Mouse (Mus musculus) stomach, embryonic 14.5 days (tissue): ENCODE results near the gene Rere. TPM values are rescaled to one million over a fixed set of nuclear protein-coding genes. Genes with fewer than 3 reads are reported as not detected.

Experiments
- ATAC-seq: fragments of 200-750 bp; cut with Nextera tagmentation; 2 replicates; pipeline ENCODE4 v1.8.0; 2017; ENCODE audit warnings: low read depth, moderate TSS enrichment; ENCODE audit not compliant: insufficient number of reproducible peaks, insufficient read depth, low FRiP score
- H3K27ac ChIP-seq: fragments of 300-500 bp; sonication (generic); 2 replicates; pipeline ENCODE4 v1.5.1; 2014; ENCODE audit warnings: mild to moderate bottlenecking, low read length, moderate library complexity, mixed read lengths
- H3K27me3 ChIP-seq: fragments of 300-500 bp; sonication (generic); 2 replicates; pipeline ENCODE4 v1.6.1; 2014; ENCODE audit warnings: low read length, control low read depth, mixed read lengths; ENCODE audit not compliant: control insufficient read depth, insufficient read depth
- H3K36me3 ChIP-seq: fragments of 300-500 bp; sonication (generic); 2 replicates; pipeline ENCODE4 v1.6.1; 2014; ENCODE audit warnings: mild to moderate bottlenecking, control low read depth, low read length, moderate library complexity, mixed read lengths; ENCODE audit not compliant: control insufficient read depth, insufficient read depth
- H3K4me1 ChIP-seq: fragments of 300-500 bp; sonication (generic); 2 replicates; pipeline ENCODE4 v1.6.1; 2014; ENCODE audit warnings: low read length, control low read depth, mixed read lengths; ENCODE audit not compliant: control insufficient read depth, insufficient read depth
- H3K4me2 ChIP-seq: fragments of 300-500 bp; sonication (generic); replicated peaks from 2 replicates; pipeline ENCODE4 v1.6.1; 2014; ENCODE audit warnings: low read depth, low read length, control low read depth
- H3K4me3 ChIP-seq: fragments of 300-500 bp; sonication (generic); 2 replicates; pipeline ENCODE4 v1.5.1; 2014; ENCODE audit warnings: low read depth, low read length, control low read depth
- H3K9ac ChIP-seq: fragments of 300-500 bp; sonication (generic); replicated peaks from 2 replicates; pipeline ENCODE4 v1.6.1; 2014; ENCODE audit warnings: low read depth, mild to moderate bottlenecking, control low read depth, low read length, moderate library complexity, mixed read lengths
- H3K9me3 ChIP-seq: fragments of 300-500 bp; sonication (generic); 2 replicates; pipeline ENCODE4 v1.6.1; 2016; ENCODE audit warnings: low read depth, low read length, control low read depth; ENCODE audit not compliant: control insufficient read depth
- WGBS: fragments of 180-500 bp; shearing (Covaris S2); extraction: QIAGEN DNeasy Blood & Tissue Kit; methylation state at CpG from one replicate; pipeline ENCODE4 v1.1.7; 2014; 5-methylcytosine and 5-hydroxymethylcytosine counted together
- polyA plus RNA-seq: library from polyadenylated mRNA; unstranded; fragments of >200 nt; fragmentation: Nextera tagmentation; extraction: Ambion mirVana; gene quantifications from 2 replicates; pipeline ENCODE4 v1.2.1, GENCODE M21; 2014

Rere gene
- polyA plus RNA-seq, 1 experiment from 2014 or later: 41.1 TPM

GRCm38 (mm10) chr4:150653072-150653599 lies 371.7 kb downstream of the Rere start:
- Histone ChIP-seq H3K9me3 (no peaks in the 10 kb centered on the region; the same call in 1 of the 2 replicates), H3K4me2 (no peak overlapping the region), H3K9ac (no peak overlapping the region), H3K4me3 (no peak overlapping the region), H3K36me3 (no peaks in the 10 kb centered on the region), H3K4me1 (no peaks in the 10 kb centered on the region), H3K27me3 (0 out of 2 replicates have a peak, but pooled peaks cover 6% of the 10 kb centered on the region), H3K27ac (no peak overlapping the region)
- 29% methylated on average over 10 of the region's 11 CpGs for WGBS
- no peak for ATAC-seq

- Histone ChIP-seq H3K27me3 (0 out of 2 replicates have a peak, but pooled peaks cover 6% of the 10 kb centered on the region), H3K36me3 (no peaks in the 10 kb centered on the region), H3K9ac (0 out of 2 replicates have a peak overlapping the region, but pooled peaks have one; percentile 11), H3K9me3 (no peaks in the 10 kb centered on the region; the same call in 1 of the 2 replicates), H3K27ac (no peak overlapping the region), H3K4me1 (peaks cover 2% of the 10 kb centered on the region; the same call in 1 of the 2 replicates), H3K4me2 (no peak overlapping the region), H3K4me3 (no peak overlapping the region)
- ATAC-seq: peak; percentile 61; the same call in 1 of the 2 replicates
- WGBS: 5% methylated on average over 17 of the region's 17 CpGs
These were observed 374.5 kb downstream of the Rere start for GRCm38 (mm10) chr4:150655989-150656388.

- Histone ChIP-seq H3K36me3 (no peaks in the 10 kb centered on the region), H3K4me3 (no peak overlapping the region), H3K9me3 (no peaks in the 10 kb centered on the region; the same call in 1 of the 2 replicates), H3K27me3 (0 out of 2 replicates have a peak, but pooled peaks cover 6% of the 10 kb centered on the region), H3K27ac (no peak overlapping the region), H3K4me1 (peaks cover 5% of the 10 kb centered on the region; the same call in 1 of the 2 replicates), H3K9ac (no peak overlapping the region), H3K4me2 (no peak overlapping the region)
- 80% methylated on average over 6 of the region's 6 CpGs for WGBS
- no peak for ATAC-seq
These were observed 375.1 kb downstream of the Rere start for GRCm38 (mm10) chr4:150656504-150656903.

GRCm38 (mm10) chr4:150659926-150660610 lies 378.6 kb downstream of the Rere start:
- Histone ChIP-seq H3K36me3 (no peaks in the 10 kb centered on the region), H3K27ac (no peak overlapping the region), H3K27me3 (no peaks in the 10 kb centered on the region), H3K9me3 (no peaks in the 10 kb centered on the region; the same call in 1 of the 2 replicates), H3K4me2 (no peak overlapping the region), H3K9ac (no peak overlapping the region), H3K4me1 (peaks cover 5% of the 10 kb centered on the region; the same call in 1 of the 2 replicates), H3K4me3 (no peak overlapping the region)
- ATAC-seq: no peak
- WGBS: 72% methylated on average over 9 of the region's 9 CpGs

GRCm38 (mm10) chr4:150661886-150662285 lies 380.4 kb downstream of the Rere start:
- no peaks in the 10 kb centered on the region for H3K27me3 ChIP-seq
- 10% methylated on average over 13 of the region's 13 CpGs for WGBS
- ATAC-seq: no peak
- no peak overlapping the region for H3K9ac ChIP-seq
- no peak overlapping the region for H3K27ac ChIP-seq
- H3K4me3 ChIP-seq: no peak overlapping the region
- H3K4me1 ChIP-seq: peaks cover 5% of the 10 kb centered on the region; the same call in 1 of the 2 replicates
- peak overlapping the region; percentile 34 for H3K4me2 ChIP-seq
- H3K36me3 ChIP-seq: no peaks in the 10 kb centered on the region
- H3K9me3 ChIP-seq: no peaks in the 10 kb centered on the region

GRCm38 (mm10) chr4:150663192-150663591 lies 381.7 kb downstream of the Rere start:
- H3K9me3 ChIP-seq: no peaks in the 10 kb centered on the region
- H3K4me1 ChIP-seq: peaks cover 5% of the 10 kb centered on the region; the same call in 1 of the 2 replicates
- WGBS: 61% methylated on average over 12 of the region's 12 CpGs
- H3K27ac ChIP-seq: no peak overlapping the region
- no peaks in the 10 kb centered on the region for H3K27me3 ChIP-seq
- H3K4me3 ChIP-seq: no peak overlapping the region
- H3K9ac ChIP-seq: no peak overlapping the region
- ATAC-seq: no peak
- no peak overlapping the region for H3K4me2 ChIP-seq
- H3K36me3 ChIP-seq: no peaks in the 10 kb centered on the region

- H3K4me2 ChIP-seq: no peak overlapping the region
- no peak overlapping the region for H3K4me3 ChIP-seq
- no peaks in the 10 kb centered on the region for H3K9me3 ChIP-seq
- WGBS: 83% methylated on average over 7 of the region's 7 CpGs
- ATAC-seq: no peak
- H3K9ac ChIP-seq: no peak overlapping the region
- H3K27me3 ChIP-seq: no peaks in the 10 kb centered on the region
- peaks cover 5% of the 10 kb centered on the region; the same call in 1 of the 2 replicates for H3K4me1 ChIP-seq
- no peak overlapping the region for H3K27ac ChIP-seq
- no peaks in the 10 kb centered on the region for H3K36me3 ChIP-seq
These were observed 383.3 kb downstream of the Rere start for GRCm38 (mm10) chr4:150664726-150665125.

- Histone ChIP-seq H3K4me3 (no peak overlapping the region), H3K4me1 (peaks cover 5% of the 10 kb centered on the region; the same call in 1 of the 2 replicates)
- WGBS: 64% methylated on average over 10 of the region's 10 CpGs
These were observed 384.4 kb downstream of the Rere start for GRCm38 (mm10) chr4:150665806-150666205.

More at GRCm38 (mm10) chr4:150665806-150666205, 384.4 kb downstream of the Rere start:
- H3K27ac ChIP-seq: no peak overlapping the region
- no peaks in the 10 kb centered on the region for H3K9me3 ChIP-seq
- ATAC-seq: no peak
- H3K4me2 ChIP-seq: no peak overlapping the region
- H3K27me3 ChIP-seq: no peaks in the 10 kb centered on the region
- no peaks in the 10 kb centered on the region for H3K36me3 ChIP-seq
- H3K9ac ChIP-seq: no peak overlapping the region
